Mouse (Mus musculus) ES-E14 (cell line): ENCODE data around the gene G0s2. TPM values are rescaled to one million over a fixed set of nuclear protein-coding genes. Genes with fewer than 3 reads are reported as not detected.
"Not testable (repeated sequence)": the region's sequence is repeated elsewhere in the genome, so short reads cannot be mapped to it uniquely, and the experiment has no call there.

Experiments used
- DNase-seq: peaks from one replicate; pipeline ENCODE4 v3.0.0-alpha.2; 2013; ENCODE audit warnings: low read depth, low spot score
- H3K27ac ChIP-seq: 2 replicates; pipeline ENCODE4 v1.5.1; 2012; ENCODE audit warnings: low read depth, mild to moderate bottlenecking, low read length, moderate library complexity, mixed read lengths; ENCODE audit not compliant: poor library complexity, insufficient read depth, severe bottlenecking
- H3K36me3 ChIP-seq: 2 replicates; pipeline ENCODE4 v1.6.1; 2012; ENCODE audit warnings: mild to moderate bottlenecking, low read length, moderate library complexity, mixed read lengths; ENCODE audit not compliant: control insufficient read depth, poor library complexity, insufficient read depth, severe bottlenecking
- H3K4me1 ChIP-seq, 2 experiments: fragments of 150-350 bp in 1 of 2; sonication (generic) in 1 of 2; 2 replicates each; pipeline ENCODE4 v1.6.1; 2012; ENCODE audit warnings: low read length in 2 of 2, mild to moderate bottlenecking in 1 of 2, mixed read lengths in 1 of 2; ENCODE audit not compliant: control insufficient read depth in 2 of 2, insufficient read depth in 2 of 2, poor library complexity in 1 of 2
- H3K4me3 ChIP-seq, 2 experiments: fragments of 150-350 bp in 1 of 2; sonication (generic) in 1 of 2; 2 replicates each; pipeline ENCODE4 v1.5.1; 2012; ENCODE audit warnings: low read length in 2 of 2, low read depth in 1 of 2, mild to moderate bottlenecking in 1 of 2, mixed read lengths in 1 of 2; ENCODE audit not compliant: insufficient read depth in 1 of 2, poor library complexity in 1 of 2, severe bottlenecking in 1 of 2
- H3K9ac ChIP-seq: 2 replicates; pipeline ENCODE4 v1.6.1; 2012; ENCODE audit warnings: low read depth, mild to moderate bottlenecking, low read length, mixed read lengths; ENCODE audit not compliant: poor library complexity, insufficient read depth, severe bottlenecking
- H3K9me3 ChIP-seq: fragments of 150-350 bp; sonication (generic); 2 replicates; pipeline ENCODE4 v1.6.1; 2012; ENCODE audit warnings: low read depth, mild to moderate bottlenecking, low read length; ENCODE audit not compliant: control insufficient read depth, insufficient read depth
- CHD2 ChIP-seq: IDR thresholded peaks from 2 replicates; pipeline ENCODE4 v1.6.1; 2014; ENCODE audit warnings: mild to moderate bottlenecking, low read depth, low read length, inconsistent platforms
- HCFC1 ChIP-seq: IDR thresholded peaks from 2 replicates; pipeline ENCODE4 v1.6.1; 2012; ENCODE audit warnings: low read length, inconsistent platforms, borderline replicate concordance; ENCODE audit not compliant: insufficient read depth
- MAFK ChIP-seq: IDR thresholded peaks from 2 replicates; pipeline ENCODE4 v1.6.1; 2014; ENCODE audit warnings: mild to moderate bottlenecking, low read depth, low read length, inconsistent platforms; ENCODE audit not compliant: insufficient read depth
- ZC3H11A ChIP-seq: IDR thresholded peaks from 2 replicates; pipeline ENCODE4 v1.6.1; 2012; ENCODE audit warnings: low read depth, mild to moderate bottlenecking, inconsistent platforms, low read length, borderline replicate concordance
- ZNF384 ChIP-seq: IDR thresholded peaks from 2 replicates; pipeline ENCODE4 v1.6.1; 2012; ENCODE audit warnings: low read depth, low read length, inconsistent platforms
- in situ Hi-C, 2 experiments: fragments of 600-800 bp; cut with MboI; formaldehyde crosslinking; loops; one replicate each; pipeline ENCODE4 v1.15.1; 2025; ENCODE audit warnings: low sequenced_read_pairs in 2 of 2, inconsistent platforms in 1 of 2; ENCODE audit not compliant: unreplicated experiment in 2 of 2
- total RNA-seq: library from RNA; depleted of rRNA; stranded (reverse); fragments of 300-350 nt; gene quantifications from 2 replicates; pipeline ENCODE4 v1.2.3, GENCODE M21; 2012

The G0s2 gene
- total RNA-seq, 1 experiment = 7.3 TPM

DNA sequence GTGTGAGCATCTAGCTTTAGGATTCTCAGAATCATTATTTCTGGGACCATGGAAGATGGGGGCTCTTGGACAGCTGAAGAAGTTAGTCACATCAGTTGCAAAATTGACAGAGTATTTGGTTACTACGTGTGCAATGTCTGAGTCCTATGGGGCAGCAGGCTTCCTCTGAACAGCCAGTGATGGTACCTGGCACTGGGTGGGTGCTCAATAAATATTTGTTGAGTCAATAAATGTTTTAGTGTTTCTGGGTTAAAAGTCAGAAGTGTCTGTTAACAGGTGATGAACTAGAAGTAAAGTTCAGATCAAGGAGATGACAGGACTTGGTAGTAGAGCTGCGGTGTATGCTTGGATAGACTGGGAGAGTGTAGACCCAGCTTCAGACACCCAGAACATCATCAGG is 14.6 kb upstream of the G0s2 start:
- Histone ChIP-seq H3K27ac (no peak overlapping the region), H3K9ac (no peak overlapping the region), H3K36me3 (no peaks in the 10 kb centered on the region), H3K4me3 (no peak overlapping the region), H3K9me3 (no peaks in the 10 kb centered on the region), H3K4me1 (no peaks in the 10 kb centered on the region)
- in situ Hi-C loops = no loop called here
- DNase-seq = no peak
- TF ChIP-seq MAFK = no peak
- no peak for TF ChIP-seq ZC3H11A
- TF ChIP-seq CHD2 = no peak
- TF ChIP-seq ZNF384 = no peak
- no peak for TF ChIP-seq HCFC1

DNA sequence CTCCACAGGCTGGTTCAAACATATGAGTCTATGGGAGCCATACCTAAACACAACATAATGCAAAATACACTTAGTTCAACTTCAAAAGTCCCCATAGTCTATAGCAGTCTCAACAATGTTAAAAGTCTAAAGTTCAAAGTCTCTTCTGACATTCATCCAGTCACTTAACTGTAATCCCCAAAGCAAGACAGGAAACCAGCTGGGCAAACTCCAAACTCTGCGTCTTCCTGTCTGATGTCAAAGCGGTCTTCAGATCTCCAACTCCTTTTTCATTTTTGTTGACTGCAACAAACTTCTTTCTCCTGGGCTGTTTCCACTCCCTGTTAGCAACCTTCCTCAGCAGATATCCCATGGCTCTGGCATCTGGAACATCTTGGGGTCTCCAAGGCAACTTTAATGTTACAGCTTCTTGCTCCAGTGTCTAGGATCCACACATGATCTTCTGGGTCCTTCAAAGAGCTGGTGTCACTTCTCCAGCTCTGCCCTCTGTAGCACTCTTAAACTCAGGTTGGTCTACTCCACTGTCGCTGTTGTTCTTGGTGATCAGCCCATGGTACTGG is 12.8 kb upstream of the G0s2 start:
- H3K4me1 ChIP-seq, H3K36me3 ChIP-seq, DNase-seq, H3K27ac ChIP-seq, H3K9me3 ChIP-seq, H3K9ac ChIP-seq, H3K4me3 ChIP-seq, in situ Hi-C loops: not testable (repeated sequence)

- in situ Hi-C loops = no loop called here
- no peak overlapping the region for H3K27ac ChIP-seq
- no peak overlapping the region for H3K9ac ChIP-seq
- no peak overlapping the region for H3K4me3 ChIP-seq
- DNase-seq = no peak
- no peak for TF ChIP-seq MAFK
- no peak for TF ChIP-seq CHD2
- TF ChIP-seq ZC3H11A = no peak
- TF ChIP-seq HCFC1 = no peak
- TF ChIP-seq ZNF384 = no peak
- H3K9me3 ChIP-seq = no peaks in the 10 kb centered on the region
- 0 out of 4 replicates have a peak, but pooled peaks cover 0 to 2% of the 10 kb centered on the region in 2 experiments for H3K4me1 ChIP-seq
- no peaks in the 10 kb centered on the region for H3K36me3 ChIP-seq
Observed at GRCm38 (mm10) chr1:193284228-193284779, 11.3 kb upstream of the G0s2 start.

DNA sequence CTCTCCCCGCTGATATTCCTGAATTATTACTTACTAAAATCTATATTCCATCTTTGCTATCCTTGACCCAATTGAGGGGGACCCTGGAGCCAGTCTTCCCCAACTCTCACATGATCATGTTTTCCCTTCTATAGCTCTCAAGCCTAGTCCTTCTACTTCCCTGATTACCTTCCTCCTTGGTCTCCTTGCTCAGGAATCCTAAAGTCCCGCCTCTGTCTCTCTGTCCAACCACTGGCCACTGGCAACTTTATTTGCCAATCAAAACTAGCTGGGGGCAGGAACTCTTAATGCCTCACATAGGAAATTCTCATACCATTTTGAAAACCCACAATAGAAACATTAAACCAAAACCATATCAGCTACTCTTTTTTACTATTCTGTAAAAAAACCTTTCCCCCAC is 8.3 kb upstream of the G0s2 start:
- H3K4me3 ChIP-seq = no peak overlapping the region
- in situ Hi-C loops = no loop called here
- H3K4me1 ChIP-seq = 0 out of 4 replicates have a peak, but pooled peaks cover 0 to 2% of the 10 kb centered on the region in 2 experiments
- TF ChIP-seq ZC3H11A (no peak), ZNF384 (no peak), MAFK (no peak), HCFC1 (no peak), CHD2 (no peak)
- H3K9me3 ChIP-seq = no peaks in the 10 kb centered on the region
- no peak for DNase-seq
- no peaks in the 10 kb centered on the region for H3K36me3 ChIP-seq
- no peak overlapping the region for H3K27ac ChIP-seq
- no peak overlapping the region for H3K9ac ChIP-seq

GRCm38 (mm10) chr1:193279492-193279891 is 6.5 kb upstream of the G0s2 start:
- no peaks in the 10 kb centered on the region for H3K36me3 ChIP-seq
- no peak overlapping the region for H3K9ac ChIP-seq
- no peak for TF ChIP-seq ZNF384
- no peak for TF ChIP-seq MAFK
- TF ChIP-seq CHD2 = no peak
- TF ChIP-seq HCFC1 = no peak
- no peak for TF ChIP-seq ZC3H11A
- 0 out of 4 replicates have a peak, but pooled peaks cover 0 to 2% of the 10 kb centered on the region in 2 experiments for H3K4me1 ChIP-seq
- H3K9me3 ChIP-seq = no peaks in the 10 kb centered on the region
- no peak overlapping the region for H3K4me3 ChIP-seq
- DNase-seq = no peak
- in situ Hi-C loops = no loop called here
- no peak overlapping the region for H3K27ac ChIP-seq
